Mouse (Mus musculus): ENCODE data around the gene Pfkl. TPM values are rescaled to one million over a fixed set of nuclear protein-coding genes. Genes with fewer than 3 reads are reported as not detected.
"Not testable (repeated sequence)": the region's sequence is repeated elsewhere in the genome, so short reads cannot be mapped to it uniquely, and the experiment has no call there.

Gene Pfkl
- polyA plus RNA-seq, 1 experiment from 2014 or later: 103 TPM

DNA sequence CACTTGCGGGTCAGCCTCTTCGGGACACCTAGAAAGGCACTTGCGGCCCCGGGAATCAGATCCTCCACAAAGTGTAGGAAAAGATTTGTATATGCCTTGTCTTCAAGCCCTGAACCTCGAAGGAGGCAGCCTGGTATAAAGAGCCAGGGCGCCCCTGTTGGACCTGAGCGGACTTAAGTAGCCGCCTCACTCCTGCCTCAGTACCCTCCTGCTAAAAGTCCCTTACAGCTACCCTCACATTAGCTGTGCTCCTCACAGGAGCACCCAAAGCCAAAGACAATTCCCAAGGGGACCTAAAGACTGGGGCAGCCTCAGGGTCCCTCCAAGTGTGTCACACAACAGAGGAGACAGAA is 39.9 kb downstream of the Pfkl start:
- Histone ChIP-seq H3K4me1 (ENCODE audit: control insufficient read depth, insufficient read depth, low read length) (0 out of 2 replicates have a peak, but pooled peaks cover 3% of the 10 kb centered on the region), H3K9ac (ENCODE audit: low read length) (peak overlapping the region; percentile 29), H3K4me2 (peak overlapping the region; percentile 47), H3K27ac (ENCODE audit: low read depth, low read length) (no peak overlapping the region), H3K27me3 (ENCODE audit: control insufficient read depth, insufficient read depth, low read length) (peaks cover 15% of the 10 kb centered on the region), H3K4me3 (ENCODE audit: low read depth, low read length) (peak overlapping the region; percentile 17), H3K9me3 (ENCODE audit: control insufficient read depth, low read length) (no peaks in the 10 kb centered on the region), H3K36me3 (ENCODE audit: control insufficient read depth, insufficient read depth, low read length) (no peaks in the 10 kb centered on the region)
- peak; percentile 87 for DNase-seq (ENCODE audit: low spot score, missing footprints)
- 17% methylated on average over 8 of the region's 8 CpGs for WGBS
- no peak for ATAC-seq (ENCODE audit: low FRiP score)

DNA sequence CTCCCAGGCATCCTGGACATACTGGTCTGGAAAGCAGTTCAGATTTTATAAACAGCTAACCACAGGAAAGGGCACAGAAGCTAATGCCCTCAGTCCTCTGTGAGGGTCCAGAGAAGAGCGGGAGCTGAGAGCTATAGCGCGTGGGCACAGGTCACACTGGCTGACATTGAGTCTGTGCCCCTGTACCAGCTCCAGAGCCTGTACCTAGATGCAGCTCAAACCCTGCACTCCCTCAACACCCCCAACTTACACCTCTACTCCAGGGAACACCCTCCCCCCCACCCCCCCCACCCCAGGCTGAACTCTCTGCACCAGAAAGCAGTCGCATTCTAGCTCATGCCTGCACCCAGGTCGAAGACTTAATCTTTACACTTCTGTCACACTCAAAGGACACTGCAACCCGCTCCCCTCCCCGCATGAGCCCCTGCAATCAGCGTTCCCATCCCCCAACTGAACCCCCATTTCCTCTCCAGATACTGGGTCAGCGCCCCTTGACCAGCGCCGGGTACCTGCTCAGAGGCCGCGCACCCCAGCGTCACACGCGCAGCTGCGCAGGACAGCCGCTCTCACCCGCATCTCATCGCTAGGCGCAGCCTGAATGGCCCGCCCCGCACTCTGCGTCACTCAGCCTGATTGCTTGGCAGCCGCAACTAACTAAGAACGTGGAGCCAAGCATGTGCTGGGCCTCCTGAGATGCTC is 40.5 kb downstream of the Pfkl start:
- Histone ChIP-seq H3K27me3 (ENCODE audit: control insufficient read depth, insufficient read depth, low read length) (peaks cover 15% of the 10 kb centered on the region), H3K9me3 (ENCODE audit: control insufficient read depth, low read length) (no peaks in the 10 kb centered on the region), H3K4me3 (ENCODE audit: low read depth, low read length) (peak overlapping the region; percentile 17), H3K9ac (ENCODE audit: low read length) (peak overlapping the region; percentile 29), H3K27ac (ENCODE audit: low read depth, low read length) (no peak overlapping the region), H3K4me1 (ENCODE audit: control insufficient read depth, insufficient read depth, low read length) (0 out of 2 replicates have a peak, but pooled peaks cover 3% of the 10 kb centered on the region), H3K4me2 (peak overlapping the region; percentile 47), H3K36me3 (ENCODE audit: control insufficient read depth, insufficient read depth, low read length) (no peaks in the 10 kb centered on the region)
- ATAC-seq (ENCODE audit: low FRiP score) (peak; percentile 76; the same call in 1 of the 2 replicates), DNase-seq (ENCODE audit: low spot score, missing footprints) (peak; percentile 90)
- 7% methylated on average over 26 of the region's 26 CpGs for WGBS

DNA sequence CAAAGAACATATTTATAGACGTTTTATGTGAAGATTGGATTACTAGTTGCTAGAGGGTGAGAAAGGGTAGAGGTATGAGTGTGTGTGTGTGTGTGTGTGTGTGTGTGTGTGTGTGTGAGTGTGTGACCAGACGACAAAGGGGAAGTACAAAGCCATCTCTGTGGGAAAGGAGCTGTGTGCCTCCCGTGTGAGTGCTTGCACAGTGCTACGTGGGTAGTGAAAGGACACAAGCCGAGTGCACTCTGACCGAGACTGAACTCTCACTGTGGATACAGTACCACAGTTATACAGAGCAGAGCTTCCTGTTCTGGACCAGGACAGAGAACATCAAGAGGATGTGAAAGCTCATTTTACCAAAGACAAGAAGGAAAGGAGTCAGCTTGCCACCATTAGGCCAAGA is 45.9 kb downstream of the Pfkl start:
- no peak overlapping the region for H3K4me3 ChIP-seq (ENCODE audit: low read depth, low read length)
- no peak overlapping the region for H3K4me2 ChIP-seq
- no peaks in the 10 kb centered on the region for H3K36me3 ChIP-seq (ENCODE audit: control insufficient read depth, insufficient read depth, low read length)
- no peaks in the 10 kb centered on the region for H3K4me1 ChIP-seq (ENCODE audit: control insufficient read depth, insufficient read depth, low read length)
- no peak for DNase-seq (ENCODE audit: low spot score, missing footprints)
- H3K27me3 ChIP-seq (ENCODE audit: control insufficient read depth, insufficient read depth, low read length): peaks cover 3% of the 10 kb centered on the region
- H3K27ac ChIP-seq (ENCODE audit: low read depth, low read length): no peak overlapping the region
- no peak overlapping the region for H3K9ac ChIP-seq (ENCODE audit: low read length)
- no peak for ATAC-seq (ENCODE audit: low FRiP score)
- H3K9me3 ChIP-seq (ENCODE audit: control insufficient read depth, low read length): no peaks in the 10 kb centered on the region
- WGBS: 79% methylated on average over 6 of the region's 6 CpGs

- Histone ChIP-seq H3K27ac (ENCODE audit: low read depth, low read length) (no peak overlapping the region), H3K4me3 (ENCODE audit: low read depth, low read length) (no peak overlapping the region), H3K4me1 (ENCODE audit: control insufficient read depth, insufficient read depth, low read length) (no peaks in the 10 kb centered on the region), H3K9me3 (ENCODE audit: control insufficient read depth, low read length) (no peaks in the 10 kb centered on the region), H3K9ac (ENCODE audit: low read length) (no peak overlapping the region), H3K27me3 (ENCODE audit: control insufficient read depth, insufficient read depth, low read length) (no peaks in the 10 kb centered on the region), H3K4me2 (no peak overlapping the region), H3K36me3 (ENCODE audit: control insufficient read depth, insufficient read depth, low read length) (no peaks in the 10 kb centered on the region)
- WGBS: 87% methylated on average over 2 of the region's 2 CpGs
- ATAC-seq (ENCODE audit: low FRiP score) (no peak), DNase-seq (ENCODE audit: low spot score, missing footprints) (no peak)
These were observed 47.2 kb downstream of the Pfkl start for GRCm38 (mm10) chr10:77962725-77963124.

- not testable (repeated sequence) for H3K4me3 ChIP-seq (ENCODE audit: low read depth, low read length); H3K27ac ChIP-seq (ENCODE audit: low read depth, low read length); H3K9me3 ChIP-seq (ENCODE audit: control insufficient read depth, low read length); ATAC-seq (ENCODE audit: low FRiP score); H3K9ac ChIP-seq (ENCODE audit: low read length); H3K4me2 ChIP-seq; H3K4me1 ChIP-seq (ENCODE audit: control insufficient read depth, insufficient read depth, low read length); H3K36me3 ChIP-seq (ENCODE audit: control insufficient read depth, insufficient read depth, low read length); DNase-seq (ENCODE audit: low spot score, missing footprints); H3K27me3 ChIP-seq (ENCODE audit: control insufficient read depth, insufficient read depth, low read length)
- WGBS: 91% methylated on average over 8 of the region's 12 CpGs
These were observed 59.4 kb downstream of the Pfkl start for GRCm38 (mm10) chr10:77950468-77950867.

- WGBS: 71% methylated on average over 2 of the region's 2 CpGs
- H3K9ac ChIP-seq (ENCODE audit: low read length): no peak overlapping the region
These were observed 70.2 kb downstream of the Pfkl start for GRCm38 (mm10) chr10:77939685-77940084.

More at GRCm38 (mm10) chr10:77939685-77940084, 70.2 kb downstream of the Pfkl start:
- Histone ChIP-seq H3K4me3 (ENCODE audit: low read depth, low read length) (no peak overlapping the region), H3K27ac (ENCODE audit: low read depth, low read length) (no peak overlapping the region), H3K36me3 (ENCODE audit: control insufficient read depth, insufficient read depth, low read length) (no peaks in the 10 kb centered on the region), H3K9me3 (ENCODE audit: control insufficient read depth, low read length) (no peaks in the 10 kb centered on the region), H3K4me1 (ENCODE audit: control insufficient read depth, insufficient read depth, low read length) (no peaks in the 10 kb centered on the region), H3K4me2 (no peak overlapping the region), H3K27me3 (ENCODE audit: control insufficient read depth, insufficient read depth, low read length) (no peaks in the 10 kb centered on the region)
- ATAC-seq (ENCODE audit: low FRiP score): no peak
- DNase-seq (ENCODE audit: low spot score, missing footprints): no peak

Other genes starting within 250 kb of the Pfkl start
- gene Gm3238, start 238.8 kb downstream of the Pfkl start, polyA plus RNA-seq (2014; fragmentation: Nextera tagmentation; extraction: Ambion mirVana): not detected in 2 replicates
- gene Gm7138, start 233.1 kb downstream of the Pfkl start, polyA plus RNA-seq (2014; fragmentation: Nextera tagmentation; extraction: Ambion mirVana): not detected in 2 replicates
- not detected in 2 replicates for gene Gm3250, start 227.5 kb downstream of the Pfkl start, polyA plus RNA-seq (2014; fragmentation: Nextera tagmentation; extraction: Ambion mirVana)
- gene Gm7137, start 221.9 kb downstream of the Pfkl start, polyA plus RNA-seq (2014; fragmentation: Nextera tagmentation; extraction: Ambion mirVana): not detected in 2 replicates
- gene Gm9639, start 215.0 kb downstream of the Pfkl start, polyA plus RNA-seq (2014; fragmentation: Nextera tagmentation; extraction: Ambion mirVana): not detected in 2 replicates
- gene Gm19668, start 210.9 kb downstream of the Pfkl start, polyA plus RNA-seq (2014; fragmentation: Nextera tagmentation; extraction: Ambion mirVana): not detected in 2 replicates
- not detected in 2 replicates for gene Gm9507, start 198.2 kb downstream of the Pfkl start, polyA plus RNA-seq (2014; fragmentation: Nextera tagmentation; extraction: Ambion mirVana)
- not detected in 2 replicates for gene Gm2696, start 195.4 kb downstream of the Pfkl start, polyA plus RNA-seq (2014; fragmentation: Nextera tagmentation; extraction: Ambion mirVana)
- not detected in 2 replicates for gene Krtap10-4, start 183.0 kb downstream of the Pfkl start, polyA plus RNA-seq (2014; fragmentation: Nextera tagmentation; extraction: Ambion mirVana)
- gene Krtap10-10, start 174.1 kb downstream of the Pfkl start, polyA plus RNA-seq (2014; fragmentation: Nextera tagmentation; extraction: Ambion mirVana): not detected in 2 replicates
- gene Gm36176, start 163.3 kb downstream of the Pfkl start, polyA plus RNA-seq (2014; fragmentation: Nextera tagmentation; extraction: Ambion mirVana): not detected in 2 replicates
- not detected in 2 replicates for gene Gm10318, start 157.2 kb downstream of the Pfkl start, polyA plus RNA-seq (2014; fragmentation: Nextera tagmentation; extraction: Ambion mirVana)
- gene Gm3285, start 148.1 kb downstream of the Pfkl start, polyA plus RNA-seq (2014; fragmentation: Nextera tagmentation; extraction: Ambion mirVana): not detected in 2 replicates
- 2.7 and 2.8 TPM in 2 replicates for gene Lrrc3, start 107.5 kb downstream of the Pfkl start, polyA plus RNA-seq (2014; fragmentation: Nextera tagmentation; extraction: Ambion mirVana)
- gene Trpm2, start 39.5 kb downstream of the Pfkl start, polyA plus RNA-seq (2014; fragmentation: Nextera tagmentation; extraction: Ambion mirVana): 0.75 and 1.5 TPM in 2 replicates
- 32.3 and 36.5 TPM in 2 replicates for gene 1810043G02Rik, start 31.6 kb downstream of the Pfkl start, polyA plus RNA-seq (2014; fragmentation: Nextera tagmentation; extraction: Ambion mirVana)
- not detected in 2 replicates for gene Dnmt3l, start 31.9 kb upstream of the Pfkl start, polyA plus RNA-seq (2014; fragmentation: Nextera tagmentation; extraction: Ambion mirVana)
- 0.10 TPM in 1 of 2 replicates, not detected in the other for gene Aire, start 33.5 kb upstream of the Pfkl start, polyA plus RNA-seq (2014; fragmentation: Nextera tagmentation; extraction: Ambion mirVana)
- 1.2 and 2.5 TPM in 2 replicates for gene Icosl, start 59.2 kb upstream of the Pfkl start, polyA plus RNA-seq (2014; fragmentation: Nextera tagmentation; extraction: Ambion mirVana)
- 18.4 and 20.9 TPM in 2 replicates for gene D10Jhu81e, start 159.7 kb upstream of the Pfkl start, polyA plus RNA-seq (2014; fragmentation: Nextera tagmentation; extraction: Ambion mirVana)
- gene Pwp2, start 175.1 kb upstream of the Pfkl start, polyA plus RNA-seq (2014; fragmentation: Nextera tagmentation; extraction: Ambion mirVana): 17.2 and 19.0 TPM in 2 replicates
- gene Trappc10, start 234.6 kb upstream of the Pfkl start, polyA plus RNA-seq (2014; fragmentation: Nextera tagmentation; extraction: Ambion mirVana): 16.7 and 17.5 TPM in 2 replicates